Mouse (Mus musculus) liver, postnatal 0 days (tissue): ENCODE data around the gene Car10. TPM values are rescaled to one million over a fixed set of nuclear protein-coding genes. Genes with fewer than 3 reads are reported as not detected.

Source experiments
- ATAC-seq: fragments of 200-750 bp; cut with Nextera tagmentation; 2 replicates; pipeline ENCODE4 v1.8.0; 2017; ENCODE audit warnings: mild to moderate bottlenecking, moderate library complexity
- DNase-seq: peaks from one replicate; pipeline ENCODE4 v3.0.0-alpha.2; 2016
- H3K27ac ChIP-seq: fragments of 300-500 bp; sonication (generic); 2 replicates; pipeline ENCODE4 v1.5.1; 2014; ENCODE audit warnings: antibody characterized with exemption, moderate library complexity, mild to moderate bottlenecking, low read depth
- H3K27me3 ChIP-seq: fragments of 300-500 bp; sonication (generic); 2 replicates; pipeline ENCODE4 v1.6.1; 2014; ENCODE audit warnings: low read length, control low read depth, mixed read lengths; ENCODE audit not compliant: insufficient read depth
- H3K36me3 ChIP-seq: fragments of 300-500 bp; sonication (generic); replicated peaks from 2 replicates; pipeline ENCODE4 v1.6.1; 2014; ENCODE audit warnings: mild to moderate bottlenecking, control low read depth, low read length, moderate library complexity, mixed read lengths; ENCODE audit not compliant: insufficient read depth
- H3K4me1 ChIP-seq: fragments of 300-500 bp; sonication (generic); 2 replicates; pipeline ENCODE4 v1.6.1; 2014; ENCODE audit warnings: antibody characterized with exemption, mild to moderate bottlenecking, control low read depth; ENCODE audit not compliant: insufficient read depth
- H3K4me2 ChIP-seq: fragments of 300-500 bp; sonication (generic); 2 replicates; pipeline ENCODE4 v1.6.1; 2014; ENCODE audit warnings: low read depth, mild to moderate bottlenecking, low read length, moderate library complexity, mixed read lengths
- H3K4me3 ChIP-seq: fragments of 300-500 bp; sonication (generic); 2 replicates; pipeline ENCODE4 v1.5.1; 2014; ENCODE audit warnings: low read depth, low read length
- H3K9ac ChIP-seq: fragments of 300-500 bp; sonication (generic); replicated peaks from 2 replicates; pipeline ENCODE4 v1.6.1; 2014; ENCODE audit warnings: mild to moderate bottlenecking, moderate library complexity
- H3K9me3 ChIP-seq: fragments of 300-500 bp; sonication (generic); 2 replicates; pipeline ENCODE4 v1.6.1; 2016; ENCODE audit warnings: mild to moderate bottlenecking, control low read depth, low read length, mixed read lengths
- CTCF ChIP-seq: sonication (generic); IDR thresholded peaks from 2 replicates; pipeline ENCODE4 v1.5.1; 2016; ENCODE audit warnings: antibody characterized with exemption, low read depth
- EP300 ChIP-seq: IDR thresholded peaks from 2 replicates; pipeline ENCODE4 v1.6.1; 2016; ENCODE audit warnings: antibody characterized with exemption, low read depth, mild to moderate bottlenecking
- WGBS: fragments of 180-500 bp; shearing (Covaris S2); extraction: QIAGEN DNeasy Blood & Tissue Kit; methylation state at CpG from one replicate; pipeline ENCODE4 v1.1.7; 2014; ENCODE audit not compliant: insufficient replicate concordance; 5-methylcytosine and 5-hydroxymethylcytosine counted together
- polyA plus RNA-seq: library from polyadenylated mRNA; unstranded; fragments of >200 nt; fragmentation: Nextera tagmentation; extraction: Ambion mirVana; gene quantifications from 2 replicates; pipeline ENCODE4 v1.2.1, GENCODE M21; 2015

Car10 gene
- polyA plus RNA-seq = 0.04 TPM in 1 of 2 replicates, not detected in the other

DNA sequence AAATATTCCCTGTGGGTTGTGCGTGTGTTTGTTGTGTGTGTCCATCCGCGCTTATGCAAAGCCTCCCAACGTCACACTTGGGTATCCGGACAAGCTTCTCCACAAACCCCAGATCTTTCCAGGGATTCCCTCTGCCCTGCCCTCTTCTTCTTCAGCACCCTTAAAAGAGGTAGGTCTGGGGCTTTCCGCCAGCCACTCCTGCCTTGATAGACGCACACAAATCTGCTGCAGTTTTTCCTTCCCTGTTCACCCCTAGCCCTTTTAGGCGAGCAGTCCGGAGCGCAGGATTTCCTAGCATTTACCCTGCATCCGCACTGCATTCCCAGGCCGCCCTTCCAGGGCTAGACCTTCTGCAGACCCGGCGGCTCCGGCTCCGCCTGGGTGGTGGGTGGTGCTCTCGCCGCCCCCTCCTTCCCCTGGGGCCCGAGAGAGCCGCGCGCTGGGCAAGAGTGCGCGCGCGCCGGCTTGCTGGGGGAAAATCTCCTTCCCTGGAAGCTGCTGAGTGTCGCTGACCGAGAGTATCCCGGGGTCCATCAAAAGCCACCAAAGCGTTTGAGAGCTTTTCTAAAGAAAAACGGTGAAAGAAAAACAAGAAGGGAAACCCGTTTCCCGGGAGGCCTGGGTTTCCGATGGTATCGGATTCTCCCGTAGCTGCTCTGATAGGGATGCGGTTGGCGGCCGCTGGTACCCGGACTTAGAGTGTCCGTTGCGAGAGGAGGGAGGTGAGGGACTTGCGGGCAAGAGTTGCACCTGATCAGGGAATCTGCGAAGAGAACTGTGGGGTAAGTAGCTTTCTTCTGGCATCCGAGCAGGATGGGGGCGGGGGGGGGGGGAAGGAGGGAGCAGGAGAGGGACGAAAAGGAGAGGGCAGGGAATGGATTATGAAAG lies at the start of gene Car10:
Car10 (plus strand) TSS at position 88 of the 888 bp plus-strand sequence.
- Histone ChIP-seq H3K27ac (no peak within 1 kb of the TSS), H3K9ac (no peak within 1 kb of the TSS), H3K36me3 (no peaks in the 10 kb centered on the region), H3K27me3 (peaks cover 45% of the 10 kb centered on the region), H3K4me1 (no peaks in the 10 kb centered on the region), H3K4me2 (no peak within 1 kb of the TSS), H3K4me3 (no peak within 1 kb of the TSS), H3K9me3 (no peaks in the 10 kb centered on the region)
- 3% methylated on average over 46 of the region's 48 CpGs for WGBS
- TF ChIP-seq EP300 (no peak), CTCF (no peak)
- ATAC-seq (no peak), DNase-seq (no peak)

DNA sequence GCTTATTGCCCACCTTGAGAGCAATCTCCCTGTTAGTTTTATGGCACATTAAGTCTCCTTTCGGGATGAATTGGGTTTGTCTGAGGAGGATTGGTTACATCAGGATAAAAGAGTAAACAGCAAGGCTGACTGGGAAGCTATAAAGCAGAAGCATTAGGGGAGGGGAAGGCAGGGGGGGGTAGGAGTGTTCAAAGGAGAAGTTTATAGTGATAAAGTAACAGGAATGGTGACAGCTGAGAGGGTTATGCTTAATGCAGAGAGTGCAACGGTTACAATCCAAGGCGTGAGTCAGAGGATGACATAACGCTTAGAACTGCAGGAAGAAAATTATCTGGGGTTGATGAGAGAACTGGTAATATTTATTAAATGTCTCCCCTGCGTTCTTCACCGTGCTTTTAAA lies 32.8 kb upstream of the Car10 start:
- no peak overlapping the region for H3K27ac ChIP-seq
- DNase-seq = no peak
- no peaks in the 10 kb centered on the region for H3K9me3 ChIP-seq
- no peak overlapping the region for H3K9ac ChIP-seq
- no peaks in the 10 kb centered on the region for H3K4me1 ChIP-seq
- ATAC-seq = no peak
- no peaks in the 10 kb centered on the region for H3K36me3 ChIP-seq
- no peaks in the 10 kb centered on the region for H3K27me3 ChIP-seq
- no peak overlapping the region for H3K4me3 ChIP-seq
- H3K4me2 ChIP-seq = no peak overlapping the region
- WGBS = 40% methylated on average over 6 of the region's 6 CpGs
- TF ChIP-seq CTCF (no peak), EP300 (no peak)

GRCm38 (mm10) chr11:93065656-93066181 lies 32.1 kb upstream of the Car10 start:
- Histone ChIP-seq H3K27ac (no peak overlapping the region), H3K4me3 (no peak overlapping the region), H3K36me3 (no peaks in the 10 kb centered on the region), H3K4me1 (no peaks in the 10 kb centered on the region), H3K27me3 (no peaks in the 10 kb centered on the region), H3K4me2 (no peak overlapping the region), H3K9ac (no peak overlapping the region), H3K9me3 (no peaks in the 10 kb centered on the region)
- ATAC-seq = no peak
- no peak for DNase-seq
- no peak for TF ChIP-seq EP300
- no peak for TF ChIP-seq CTCF
- 65% methylated on average over 3 of the region's 3 CpGs for WGBS

- Histone ChIP-seq H3K4me2 (no peak overlapping the region), H3K27ac (no peak overlapping the region), H3K9ac (no peak overlapping the region), H3K27me3 (peaks cover 35% of the 10 kb centered on the region), H3K9me3 (no peaks in the 10 kb centered on the region), H3K4me1 (no peaks in the 10 kb centered on the region), H3K4me3 (no peak overlapping the region), H3K36me3 (no peaks in the 10 kb centered on the region)
- WGBS = 14% methylated on average over 2 of the region's 2 CpGs
- no peak for ATAC-seq
- no peak for TF ChIP-seq EP300
- 0 out of 2 replicates have a peak, but pooled peaks have one; percentile 19 for TF ChIP-seq CTCF
- DNase-seq = no peak
Measured at GRCm38 (mm10) chr11:93095588-93095987, 2.2 kb upstream of the Car10 start.

DNA sequence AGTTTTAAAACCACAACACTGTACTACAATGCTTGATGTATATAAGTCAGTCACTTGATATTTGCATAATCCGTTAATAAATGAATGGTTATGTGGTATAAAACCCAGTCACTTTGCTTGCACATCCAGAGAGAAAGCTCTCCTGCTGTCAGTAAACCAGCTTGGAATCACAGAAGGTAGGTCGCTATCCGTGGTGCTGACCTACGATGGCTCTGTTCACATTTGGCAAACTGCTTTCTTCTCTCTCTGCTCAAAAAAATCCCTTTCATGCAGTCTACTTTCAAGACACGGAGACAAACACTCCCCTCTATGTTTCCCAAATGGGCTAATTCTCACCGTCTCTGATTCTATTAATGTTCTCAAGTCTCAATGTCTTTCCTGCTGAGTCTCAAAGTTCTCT lies 827 bp upstream of the Car10 start:
- no peak overlapping the region for H3K9ac ChIP-seq
- no peak overlapping the region for H3K4me3 ChIP-seq
- no peaks in the 10 kb centered on the region for H3K9me3 ChIP-seq
- 0% methylated on average over 6 of the region's 6 CpGs for WGBS
- H3K4me1 ChIP-seq = no peaks in the 10 kb centered on the region
- ATAC-seq = no peak
- H3K4me2 ChIP-seq = no peak overlapping the region
- peaks cover 45% of the 10 kb centered on the region for H3K27me3 ChIP-seq
- H3K36me3 ChIP-seq = no peaks in the 10 kb centered on the region
- peak; percentile 22 for DNase-seq
- H3K27ac ChIP-seq = no peak overlapping the region
- TF ChIP-seq EP300 (no peak), CTCF (no peak)

- no peak for DNase-seq
- H3K27me3 ChIP-seq = peaks cover 45% of the 10 kb centered on the region
Measured at GRCm38 (mm10) chr11:93097431-93097851, 387 bp upstream of the Car10 start.

More at GRCm38 (mm10) chr11:93097431-93097851, 387 bp upstream of the Car10 start:
- ATAC-seq = no peak
- Histone ChIP-seq H3K4me3 (no peak overlapping the region), H3K4me2 (no peak overlapping the region), H3K36me3 (no peaks in the 10 kb centered on the region), H3K9me3 (no peaks in the 10 kb centered on the region), H3K9ac (no peak overlapping the region), H3K27ac (no peak overlapping the region), H3K4me1 (no peaks in the 10 kb centered on the region)
- TF ChIP-seq EP300 (no peak), CTCF (no peak)
- WGBS = 6% methylated on average over 14 of the region's 14 CpGs
